Mouse (Mus musculus): ENCODE results near the gene Mta2.
"Not testable (repeated sequence)": the region's sequence is repeated elsewhere in the genome, so short reads cannot be mapped to it uniquely, and the experiment has no call there.

- TF ChIP-seq POLR2A (IDR thresholded peaks at IDR 0.05; ENCODE audit: low read depth, low read length); CTCF (conservative IDR thresholded peaks at IDR 0.05; ENCODE audit: insufficient read depth, insufficient read length, low read depth, low read length): not testable (repeated sequence)
Measured at GRCm38 (mm10) chr19:8896231-8896630, 45.4 kb upstream of the Mta2 start.
